Mouse (Mus musculus): ENCODE data around the gene Anpep. TPM values are rescaled to one million over a fixed set of nuclear protein-coding genes. Genes with fewer than 3 reads are reported as not detected.

The Anpep gene
- polyA plus RNA-seq, 1 experiment from 2014 or later, result 2.1 TPM

- Histone ChIP-seq H3K4me2 (ENCODE audit: low read length) (no peak overlapping the region), H3K27me3 (replicated peaks; ENCODE audit: control insufficient read depth, insufficient read depth, low read length) (no peaks in the 10 kb centered on the region), H3K36me3 (ENCODE audit: control insufficient read depth, insufficient read depth) (peaks cover 3% of the 10 kb centered on the region; the same call in 1 of the 2 replicates), H3K4me3 (replicated peaks; ENCODE audit: low read length) (no peak overlapping the region), H3K4me1 (replicated peaks; ENCODE audit: control insufficient read depth, insufficient read depth, low read length) (no peaks in the 10 kb centered on the region), H3K9ac (replicated peaks; ENCODE audit: low read depth, low read length) (no peak overlapping the region), H3K27ac (ENCODE audit: low read length) (no peak overlapping the region), H3K9me3 (ENCODE audit: control insufficient read depth, low read length) (no peaks in the 10 kb centered on the region)
- ATAC-seq, result no peak
- WGBS, result 90% methylated on average over 15 of the region's 15 CpGs
Observed at GRCm38 (mm10) chr7:79890436-79891221, 29.8 kb upstream of the Anpep start.

GRCm38 (mm10) chr7:79888603-79889002 is 27.7 kb upstream of the Anpep start:
- peaks cover 6% of the 10 kb centered on the region for H3K36me3 ChIP-seq (ENCODE audit: control insufficient read depth, insufficient read depth)
- no peak for ATAC-seq
- 94% methylated on average over 9 of the region's 9 CpGs for WGBS
- H3K27me3 ChIP-seq (replicated peaks; ENCODE audit: control insufficient read depth, insufficient read depth, low read length), result no peaks in the 10 kb centered on the region
- no peak overlapping the region for H3K4me3 ChIP-seq (replicated peaks; ENCODE audit: low read length)
- no peak overlapping the region for H3K9ac ChIP-seq (replicated peaks; ENCODE audit: low read depth, low read length)
- no peak overlapping the region for H3K27ac ChIP-seq (ENCODE audit: low read length)
- H3K4me1 ChIP-seq (replicated peaks; ENCODE audit: control insufficient read depth, insufficient read depth, low read length), result no peaks in the 10 kb centered on the region
- no peak overlapping the region for H3K4me2 ChIP-seq (ENCODE audit: low read length)
- H3K9me3 ChIP-seq (ENCODE audit: control insufficient read depth, low read length), result no peaks in the 10 kb centered on the region

GRCm38 (mm10) chr7:79883613-79884334 is 22.9 kb upstream of the Anpep start:
- Histone ChIP-seq H3K36me3 (ENCODE audit: control insufficient read depth, insufficient read depth) (peaks cover 20% of the 10 kb centered on the region), H3K4me1 (replicated peaks; ENCODE audit: control insufficient read depth, insufficient read depth, low read length) (no peaks in the 10 kb centered on the region), H3K9me3 (ENCODE audit: control insufficient read depth, low read length) (no peaks in the 10 kb centered on the region), H3K9ac (replicated peaks; ENCODE audit: low read depth, low read length) (no peak overlapping the region), H3K27me3 (replicated peaks; ENCODE audit: control insufficient read depth, insufficient read depth, low read length) (no peaks in the 10 kb centered on the region), H3K4me2 (ENCODE audit: low read length) (no peak overlapping the region), H3K4me3 (replicated peaks; ENCODE audit: low read length) (no peak overlapping the region), H3K27ac (ENCODE audit: low read length) (no peak overlapping the region)
- no peak for ATAC-seq
- 93% methylated on average over 7 of the region's 7 CpGs for WGBS

GRCm38 (mm10) chr7:79881901-79882300 is 21.0 kb upstream of the Anpep start:
- no peak overlapping the region for H3K4me3 ChIP-seq (replicated peaks; ENCODE audit: low read length)
- no peak overlapping the region for H3K4me2 ChIP-seq (ENCODE audit: low read length)
- no peak overlapping the region for H3K27ac ChIP-seq (ENCODE audit: low read length)
- H3K27me3 ChIP-seq (replicated peaks; ENCODE audit: control insufficient read depth, insufficient read depth, low read length), result no peaks in the 10 kb centered on the region
- peaks cover 20% of the 10 kb centered on the region for H3K36me3 ChIP-seq (ENCODE audit: control insufficient read depth, insufficient read depth)
- no peak for ATAC-seq
- H3K4me1 ChIP-seq (replicated peaks; ENCODE audit: control insufficient read depth, insufficient read depth, low read length), result no peaks in the 10 kb centered on the region
- 96% methylated on average over 6 of the region's 6 CpGs for WGBS
- H3K9ac ChIP-seq (replicated peaks; ENCODE audit: low read depth, low read length), result no peak overlapping the region
- no peaks in the 10 kb centered on the region for H3K9me3 ChIP-seq (ENCODE audit: control insufficient read depth, low read length)

- Histone ChIP-seq H3K4me3 (replicated peaks; ENCODE audit: low read length) (no peak overlapping the region), H3K27me3 (replicated peaks; ENCODE audit: control insufficient read depth, insufficient read depth, low read length) (no peaks in the 10 kb centered on the region), H3K9ac (replicated peaks; ENCODE audit: low read depth, low read length) (no peak overlapping the region), H3K27ac (ENCODE audit: low read length) (no peak overlapping the region), H3K36me3 (ENCODE audit: control insufficient read depth, insufficient read depth) (peaks cover 20% of the 10 kb centered on the region), H3K9me3 (ENCODE audit: control insufficient read depth, low read length) (no peaks in the 10 kb centered on the region), H3K4me1 (replicated peaks; ENCODE audit: control insufficient read depth, insufficient read depth, low read length) (no peaks in the 10 kb centered on the region), H3K4me2 (ENCODE audit: low read length) (no peak overlapping the region)
- no peak for ATAC-seq
- 67% methylated on average over 3 of the region's 3 CpGs for whole genome bisulfite sequencing
Observed at GRCm38 (mm10) chr7:79880998-79881397, 20.1 kb upstream of the Anpep start.

GRCm38 (mm10) chr7:79880033-79880432 is 19.2 kb upstream of the Anpep start:
- H3K27me3 ChIP-seq (replicated peaks; ENCODE audit: control insufficient read depth, insufficient read depth, low read length), result no peaks in the 10 kb centered on the region
- WGBS, result 93% methylated on average over 6 of the region's 6 CpGs
- peaks cover 15% of the 10 kb centered on the region for H3K36me3 ChIP-seq (ENCODE audit: control insufficient read depth, insufficient read depth)
- no peaks in the 10 kb centered on the region for H3K4me1 ChIP-seq (replicated peaks; ENCODE audit: control insufficient read depth, insufficient read depth, low read length)
- no peak for ATAC-seq
- H3K4me2 ChIP-seq (ENCODE audit: low read length), result no peak overlapping the region
- H3K4me3 ChIP-seq (replicated peaks; ENCODE audit: low read length), result no peak overlapping the region
- no peak overlapping the region for H3K27ac ChIP-seq (ENCODE audit: low read length)
- no peaks in the 10 kb centered on the region for H3K9me3 ChIP-seq (ENCODE audit: control insufficient read depth, low read length)
- no peak overlapping the region for H3K9ac ChIP-seq (replicated peaks; ENCODE audit: low read depth, low read length)

- no peak overlapping the region for H3K4me2 ChIP-seq (ENCODE audit: low read length)
- H3K27me3 ChIP-seq (replicated peaks; ENCODE audit: control insufficient read depth, insufficient read depth, low read length), result no peaks in the 10 kb centered on the region
- peaks cover 13% of the 10 kb centered on the region for H3K36me3 ChIP-seq (ENCODE audit: control insufficient read depth, insufficient read depth)
- no peaks in the 10 kb centered on the region for H3K9me3 ChIP-seq (ENCODE audit: control insufficient read depth, low read length)
- H3K4me3 ChIP-seq (replicated peaks; ENCODE audit: low read length), result no peak overlapping the region
- H3K4me1 ChIP-seq (replicated peaks; ENCODE audit: control insufficient read depth, insufficient read depth, low read length), result no peaks in the 10 kb centered on the region
- 73% methylated on average over 2 of the region's 2 CpGs for WGBS
- no peak overlapping the region for H3K27ac ChIP-seq (ENCODE audit: low read length)
- no peak for ATAC-seq
- no peak overlapping the region for H3K9ac ChIP-seq (replicated peaks; ENCODE audit: low read depth, low read length)
Observed at GRCm38 (mm10) chr7:79878455-79879025, 17.7 kb upstream of the Anpep start.

- Histone ChIP-seq H3K36me3 (ENCODE audit: control insufficient read depth, insufficient read depth) (no peaks in the 10 kb centered on the region; the same call in 1 of the 2 replicates), H3K4me2 (ENCODE audit: low read length) (no peak overlapping the region), H3K4me1 (replicated peaks; ENCODE audit: control insufficient read depth, insufficient read depth, low read length) (no peaks in the 10 kb centered on the region), H3K27me3 (replicated peaks; ENCODE audit: control insufficient read depth, insufficient read depth, low read length) (no peaks in the 10 kb centered on the region), H3K4me3 (replicated peaks; ENCODE audit: low read length) (no peak overlapping the region), H3K9ac (replicated peaks; ENCODE audit: low read depth, low read length) (no peak overlapping the region), H3K27ac (ENCODE audit: low read length) (no peak overlapping the region), H3K9me3 (ENCODE audit: control insufficient read depth, low read length) (no peaks in the 10 kb centered on the region)
- no peak for ATAC-seq
- 88% methylated on average over 6 of the region's 6 CpGs for WGBS
Observed at GRCm38 (mm10) chr7:79873407-79873806, 12.5 kb upstream of the Anpep start.

- no peaks in the 10 kb centered on the region for H3K9me3 ChIP-seq (ENCODE audit: control insufficient read depth, low read length)
- H3K36me3 ChIP-seq (ENCODE audit: control insufficient read depth, insufficient read depth), result no peaks in the 10 kb centered on the region; the same call in 1 of the 2 replicates
- no peaks in the 10 kb centered on the region; the same call in 1 of the 2 replicates for H3K4me1 ChIP-seq (replicated peaks; ENCODE audit: control insufficient read depth, insufficient read depth, low read length)
- H3K27ac ChIP-seq (ENCODE audit: low read length), result no peak overlapping the region
- 93% methylated on average over 6 of the region's 6 CpGs for WGBS
- H3K4me3 ChIP-seq (replicated peaks; ENCODE audit: low read length), result no peak overlapping the region
- ATAC-seq, result no peak
- no peaks in the 10 kb centered on the region for H3K27me3 ChIP-seq (replicated peaks; ENCODE audit: control insufficient read depth, insufficient read depth, low read length)
- H3K4me2 ChIP-seq (ENCODE audit: low read length), result no peak overlapping the region
- no peak overlapping the region for H3K9ac ChIP-seq (replicated peaks; ENCODE audit: low read depth, low read length)
Observed at GRCm38 (mm10) chr7:79871797-79872345, 11.0 kb upstream of the Anpep start.
